Mouse (Mus musculus) embryonic stem cell, embryonic (primary cell): ENCODE data around the gene D11Wsu47e.

Experiments used
- CTCF ChIA-PET, 4 experiments: fragments of 300-600 bp in 2 of 4; fragments of 350-600 bp in 2 of 4; sonication (Branson Sonifier 250); formaldehyde crosslinking; loops; one replicate each; lab custom pipeline; 2022; ENCODE audit warnings: inconsistent platforms in 2 of 4; lab: Charles Lee
- POLR2A ChIA-PET, 4 experiments: fragments of 300-600 bp in 2 of 4; fragments of 350-600 bp in 2 of 4; sonication (Branson Sonifier 250); formaldehyde crosslinking; loops; one replicate each; lab custom pipeline; 2022; ENCODE audit warnings: antibody characterized with exemption in 4 of 4, inconsistent platforms in 1 of 4; lab: Charles Lee

The D11Wsu47e gene

GRCm38 (mm10) chr11:113678373-113678772 is 5.8 kb upstream of the D11Wsu47e start:
- CTCF ChIA-PET = interaction anchor here (0.6 to 2.3 kb wide), 8 partner anchors 18 to 845 kb away, joined by 3 to 5 read pairs (median 4); partner anchors contain the start of gene Cog1 (in 1 of the 4)

GRCm38 (mm10) chr11:113680954-113681353 is 3.3 kb upstream of the D11Wsu47e start:
- ChIA-PET POLR2A (interaction anchor here (0.5 to 4.8 kb wide), 22 partner anchors 9 to 277 kb away, joined by 3 to 28 read pairs (median 3); partner anchors contain the start of genes Cdc42ep4 (in 1 of the 4) and Cpsf4l (in 1 of the 4)), CTCF (interaction anchor here in 2 of 4 experiments (0.6 to 1.2 kb wide), 4 partner anchors 13 to 130 kb away, joined by 3 to 4 read pairs (median 3); no protein-coding TSS in a partner anchor)

More at GRCm38 (mm10) chr11:113678373-113678772, 5.8 kb upstream of the D11Wsu47e start:
- POLR2A ChIA-PET = interaction anchor here in 3 of 4 experiments (0.6 to 4.8 kb wide), 15 partner anchors 8 to 138 kb away, joined by 3 to 28 read pairs (median 4); partner anchors contain the start of genes Slc39a11 (in 2 of the 3), Cdc42ep4 (in 1 of the 3) and Cog1 (in 1 of the 3)

GRCm38 (mm10) chr11:113681979-113682378 is 2.2 kb upstream of the D11Wsu47e start:
- ChIA-PET CTCF (no interaction called here), POLR2A (interaction anchor here in 1 of 4 experiments (1.2 to 1.5 kb wide), 3 partner anchors 11 to 70 kb away, joined by 3 to 9 read pairs (median 3); partner anchors contain the start of gene Cdc42ep4)

- ChIA-PET CTCF (interaction anchor here in 2 of 4 experiments (0.6 to 2.6 kb wide), 5 partner anchors 12 to 128 kb away, joined by 3 to 13 read pairs (median 4); no protein-coding TSS in a partner anchor), POLR2A (interaction anchor here (1.0 to 5.9 kb wide), 31 partner anchors 8 to 481 kb away, joined by 3 to 47 read pairs (median 6); partner anchors contain the start of genes Cdc42ep4 (in 4 of the 4), Cpsf4l (in 3 of the 4), Cog1 (in 1 of the 4) and Slc39a11 (in 1 of the 4))
These were observed 1.1 kb upstream of the D11Wsu47e start for GRCm38 (mm10) chr11:113682897-113683626.

- ChIA-PET POLR2A (interaction anchor here (0.9 to 5.9 kb wide), 43 partner anchors 9 to 492 kb away, joined by 3 to 47 read pairs (median 6); partner anchors contain the start of genes Cdc42ep4 (in 4 of the 4), Cpsf4l (in 3 of the 4), Slc39a11 (in 2 of the 4) and Cog1 (in 1 of the 4)), CTCF (interaction anchor here in 2 of 4 experiments (0.6 to 2.6 kb wide), 6 partner anchors 12 to 128 kb away, joined by 3 to 13 read pairs (median 4); no protein-coding TSS in a partner anchor)
These were observed 620 bp upstream of the D11Wsu47e start for GRCm38 (mm10) chr11:113683627-113683956.

GRCm38 (mm10) chr11:113684707-113685426 is 655 bp downstream of the D11Wsu47e start:
- CTCF ChIA-PET = interaction anchor here in 2 of 4 experiments (0.6 to 2.6 kb wide), 6 partner anchors 33 to 885 kb away, joined by 3 to 13 read pairs (median 4); no protein-coding TSS in a partner anchor
- POLR2A ChIA-PET = interaction anchor here (0.6 to 5.9 kb wide), 47 partner anchors 8 to 493 kb away, joined by 3 to 47 read pairs (median 5); partner anchors contain the start of genes Cdc42ep4 (in 3 of the 4), Cpsf4l (in 3 of the 4), Slc39a11 (in 2 of the 4) and Cog1 (in 1 of the 4)

GRCm38 (mm10) chr11:113687031-113687430 is 2.8 kb downstream of the D11Wsu47e start:
- ChIA-PET POLR2A (interaction anchor here in 2 of 4 experiments (0.8 to 5.9 kb wide), 10 partner anchors 9 to 893 kb away, joined by 3 to 38 read pairs (median 9); partner anchors contain the start of genes Cdc42ep4 (in 2 of the 2) and Cpsf4l (in 2 of the 2)), CTCF (interaction anchor here in 1 of 4 experiments (0.6 to 1.8 kb wide), 3 partner anchors 20 to 124 kb away, joined by 3 to 4 read pairs (median 3); no protein-coding TSS in a partner anchor)

- ChIA-PET POLR2A (interaction anchor here in 2 of 4 experiments (0.5 to 2.9 kb wide), 6 partner anchors 9 to 117 kb away, joined by 3 to 17 read pairs (median 4); partner anchors contain the start of genes Cdc42ep4 (in 1 of the 2) and Cpsf4l (in 1 of the 2)), CTCF (interaction anchor here in 1 of 4 experiments (0.8 kb wide), 1 partner anchor 121 kb away, joined by 4 read pairs; no protein-coding TSS in a partner anchor)
These were observed 6.3 kb downstream of the D11Wsu47e start for GRCm38 (mm10) chr11:113690506-113690905.

GRCm38 (mm10) chr11:113691318-113691717 is 7.1 kb downstream of the D11Wsu47e start:
- POLR2A ChIA-PET = interaction anchor here (0.5 to 3.9 kb wide), 12 partner anchors 7 to 399 kb away, joined by 3 to 27 read pairs (median 4); partner anchors contain the start of genes Cdc42ep4 (in 2 of the 4), Cpsf4l (in 1 of the 4), D11Wsu47e (in 1 of the 4) and Fam104a (in 1 of the 4)

GRCm38 (mm10) chr11:113691851-113692250 is 7.6 kb downstream of the D11Wsu47e start:
- ChIA-PET POLR2A (interaction anchor here in 3 of 4 experiments (0.5 to 3.9 kb wide), 15 partner anchors 8 to 119 kb away, joined by 3 to 27 read pairs (median 4); partner anchors contain the start of genes Cdc42ep4 (in 2 of the 3), Cpsf4l (in 1 of the 3), D11Wsu47e (in 1 of the 3) and Fam104a (in 1 of the 3)), CTCF (interaction anchor here in 2 of 4 experiments (0.6 to 3.1 kb wide), 5 partner anchors 19 to 193 kb away, joined by 3 to 9 read pairs (median 3); no protein-coding TSS in a partner anchor)

More at GRCm38 (mm10) chr11:113691318-113691717, 7.1 kb downstream of the D11Wsu47e start:
- CTCF ChIA-PET = interaction anchor here in 2 of 4 experiments (0.6 to 3.1 kb wide), 5 partner anchors 19 to 192 kb away, joined by 3 to 9 read pairs (median 3); no protein-coding TSS in a partner anchor

- ChIA-PET CTCF (interaction anchor here in 3 of 4 experiments (0.6 to 3.1 kb wide), 3 partner anchors 80 to 114 kb away, joined by 5 to 17 read pairs (median 7); no protein-coding TSS in a partner anchor), POLR2A (interaction anchor here in 3 of 4 experiments (1.0 to 4.7 kb wide), 11 partner anchors 8 to 114 kb away, joined by 3 to 55 read pairs (median 6); partner anchors contain the start of genes Cpsf4l (in 2 of the 3), Cdc42ep4 (in 1 of the 3), D11Wsu47e (in 1 of the 3) and Fam104a (in 1 of the 3))
These were observed 13.4 kb downstream of the D11Wsu47e start for GRCm38 (mm10) chr11:113697571-113697970.

- ChIA-PET POLR2A (interaction anchor here in 3 of 4 experiments (0.6 to 4.7 kb wide), 19 partner anchors 8 to 113 kb away, joined by 3 to 55 read pairs (median 4); partner anchors contain the start of genes Cpsf4l (in 2 of the 3), D11Wsu47e (in 2 of the 3), Fam104a (in 2 of the 3) and Cdc42ep4 (in 1 of the 3)), CTCF (interaction anchor here in 3 of 4 experiments (0.6 to 3.1 kb wide), 4 partner anchors 43 to 113 kb away, joined by 3 to 17 read pairs (median 6); no protein-coding TSS in a partner anchor)
These were observed 13.9 kb downstream of the D11Wsu47e start for GRCm38 (mm10) chr11:113698013-113698545.

GRCm38 (mm10) chr11:113699643-113700042 is 15.4 kb downstream of the D11Wsu47e start:
- POLR2A ChIA-PET = interaction anchor here in 3 of 4 experiments (0.6 to 4.7 kb wide), 13 partner anchors 9 to 111 kb away, joined by 3 to 55 read pairs (median 7); partner anchors contain the start of genes Cpsf4l (in 3 of the 3), Cdc42ep4 (in 2 of the 3), D11Wsu47e (in 1 of the 3) and Fam104a (in 1 of the 3)

GRCm38 (mm10) chr11:113703758-113704157 is 19.5 kb downstream of the D11Wsu47e start:
- CTCF ChIA-PET = interaction anchor here (0.6 to 8.7 kb wide), 13 partner anchors 10 to 216 kb away, joined by 3 to 97 read pairs (median 4); no protein-coding TSS in a partner anchor

More at GRCm38 (mm10) chr11:113699643-113700042, 15.4 kb downstream of the D11Wsu47e start:
- CTCF ChIA-PET = interaction anchor here (0.5 to 3.1 kb wide), 8 partner anchors 48 to 517 kb away, joined by 3 to 17 read pairs (median 4); partner anchors contain the start of gene Slc39a11 (in 1 of the 4)

More at GRCm38 (mm10) chr11:113703758-113704157, 19.5 kb downstream of the D11Wsu47e start:
- POLR2A ChIA-PET = interaction anchor here (1.0 to 3.8 kb wide), 9 partner anchors 9 to 108 kb away, joined by 3 to 29 read pairs (median 3); no protein-coding TSS in a partner anchor
